Mouse (Mus musculus): Measurements from ENCODE around the gene Herc6.
"Not testable (repeated sequence)": the region's sequence is repeated elsewhere in the genome, so short reads cannot be mapped to it uniquely, and the experiment has no call there.

The Herc6 gene

GRCm38 (mm10) chr6:57580881-57581548, at the start of gene Herc6:
Gene Herc6 (plus strand): TSS chr6:57581000.
- peak; percentile 68 for DNase-seq (ENCODE audit: extremely low spot score, low spot score)

GRCm38 (mm10) chr6:57531011-57531410, 49.8 kb upstream of the Herc6 start:
- no peak for DNase-seq (ENCODE audit: extremely low spot score, low spot score)

GRCm38 (mm10) chr6:57531441-57531840, 49.4 kb upstream of the Herc6 start:
- DNase-seq (ENCODE audit: extremely low spot score, low spot score) = no peak

- no peak for DNase-seq (ENCODE audit: extremely low spot score, low spot score)
Observed at GRCm38 (mm10) chr6:57532022-57532421, 48.8 kb upstream of the Herc6 start.

GRCm38 (mm10) chr6:57533410-57533809, 47.4 kb upstream of the Herc6 start:
- DNase-seq (ENCODE audit: extremely low spot score, low spot score) = no peak

- DNase-seq (ENCODE audit: extremely low spot score, low spot score) = no peak
Observed at GRCm38 (mm10) chr6:57534231-57534610, 46.6 kb upstream of the Herc6 start.

- DNase-seq (ENCODE audit: extremely low spot score, low spot score) = peak; percentile 74
Observed at GRCm38 (mm10) chr6:57534611-57535286, 46.1 kb upstream of the Herc6 start.

GRCm38 (mm10) chr6:57535386-57535936, 45.3 kb upstream of the Herc6 start, which contains the start of gene Ppm1k:
Gene Ppm1k (minus strand): TSS chr6:57535468.
- peak; percentile 95 for DNase-seq (ENCODE audit: extremely low spot score, low spot score)

- DNase-seq (ENCODE audit: extremely low spot score, low spot score) = no peak
Observed at GRCm38 (mm10) chr6:57535971-57536669, 44.7 kb upstream of the Herc6 start.

GRCm38 (mm10) chr6:57537887-57538286, 42.9 kb upstream of the Herc6 start:
- DNase-seq (ENCODE audit: extremely low spot score, low spot score) = no peak

GRCm38 (mm10) chr6:57540950-57541498, 39.8 kb upstream of the Herc6 start:
- DNase-seq (ENCODE audit: extremely low spot score, low spot score) = no peak

GRCm38 (mm10) chr6:57541737-57542335, 39.0 kb upstream of the Herc6 start:
- DNase-seq (ENCODE audit: extremely low spot score, low spot score) = no peak

GRCm38 (mm10) chr6:57543591-57543990, 37.2 kb upstream of the Herc6 start:
- not testable (repeated sequence) for DNase-seq (ENCODE audit: extremely low spot score, low spot score)

- DNase-seq (ENCODE audit: extremely low spot score, low spot score) = no peak
Observed at GRCm38 (mm10) chr6:57544866-57545265, 35.9 kb upstream of the Herc6 start.

GRCm38 (mm10) chr6:57551211-57551796, 29.5 kb upstream of the Herc6 start:
- DNase-seq (ENCODE audit: extremely low spot score, low spot score) = no peak

- DNase-seq (ENCODE audit: extremely low spot score, low spot score) = no peak
Observed at GRCm38 (mm10) chr6:57557796-57558317, 22.9 kb upstream of the Herc6 start.

- DNase-seq (ENCODE audit: extremely low spot score, low spot score) = no peak
Observed at GRCm38 (mm10) chr6:57563454-57563853, 17.3 kb upstream of the Herc6 start.

- no peak for DNase-seq (ENCODE audit: extremely low spot score, low spot score)
Observed at GRCm38 (mm10) chr6:57565452-57565851, 15.3 kb upstream of the Herc6 start.

GRCm38 (mm10) chr6:57567630-57568029, 13.2 kb upstream of the Herc6 start:
- no peak for DNase-seq (ENCODE audit: extremely low spot score, low spot score)

GRCm38 (mm10) chr6:57570170-57570974, 10.4 kb upstream of the Herc6 start:
- DNase-seq (ENCODE audit: extremely low spot score, low spot score) = peak; percentile 29

All from neural tube, embryonic 10.5 days (tissue).